Mouse (Mus musculus): ENCODE measurements around the gene BC005561. TPM values are rescaled to one million over a fixed set of nuclear protein-coding genes. Genes with fewer than 3 reads are reported as not detected.
"Not testable (repeated sequence)": the region's sequence is repeated elsewhere in the genome, so short reads cannot be mapped to it uniquely, and the experiment has no call there.

Gene BC005561
- 1 to 10 TPM; 2.7 to 3.5 (median 3.3) TPM for total RNA-seq (2022)

GRCm38 (mm10) chr5:104508195-104508891 is at the start of gene BC005561:
Gene BC005561 (plus strand): TSS chr5:104508352.
- DNase-seq (ENCODE audit: low spot score in 2 of 2), result peak; percentile 57 to 74

DNA sequence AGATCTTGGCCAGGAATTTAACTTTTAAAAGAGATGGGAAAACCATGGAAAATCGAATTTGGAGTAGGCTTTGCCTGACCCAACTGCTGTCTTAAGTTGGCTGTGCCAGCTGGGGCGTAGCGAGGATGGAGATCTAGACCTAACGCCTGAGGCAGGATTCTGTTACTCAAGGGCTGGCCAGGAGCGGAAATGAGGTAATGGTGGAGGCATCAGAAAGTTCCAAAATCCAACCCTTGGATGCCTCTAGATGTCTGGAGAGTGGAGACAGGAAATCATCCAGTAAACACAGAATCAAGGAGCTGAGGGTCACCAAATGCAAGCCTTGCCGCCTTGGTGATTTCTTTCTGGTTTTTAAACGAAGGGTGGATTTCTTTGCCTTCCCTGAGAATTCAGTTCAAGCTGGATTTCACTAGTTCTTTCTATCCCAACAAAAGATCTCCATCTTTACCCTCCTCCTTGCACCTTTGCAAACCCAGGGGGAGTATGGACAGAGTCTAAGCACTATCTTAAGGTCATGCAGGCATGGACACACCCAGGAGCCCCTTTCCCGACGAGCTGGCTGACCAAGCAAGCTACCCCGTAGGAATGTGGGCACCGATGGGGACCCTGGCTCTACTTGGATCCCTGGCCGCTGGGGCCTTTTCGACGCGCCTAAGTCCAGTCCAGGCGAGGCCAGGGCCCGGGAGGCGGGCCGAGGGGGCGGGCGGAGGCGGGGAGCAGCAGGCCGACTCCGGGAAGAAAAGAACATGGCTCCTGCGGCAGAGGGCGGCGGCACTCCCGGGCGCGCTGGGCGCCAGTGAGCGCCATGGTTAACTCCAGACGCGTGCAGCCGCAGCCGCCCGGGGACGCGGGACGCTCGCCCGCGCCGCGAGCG is 49.1 kb upstream of the BC005561 start, which contains the start of gene Pkd2:
Gene Pkd2, plus strand, starts transcription at position 619 of the 874 bp plus-strand sequence.
- peak; percentile 55 to 63 for DNase-seq (ENCODE audit: low spot score in 2 of 2)

DNA sequence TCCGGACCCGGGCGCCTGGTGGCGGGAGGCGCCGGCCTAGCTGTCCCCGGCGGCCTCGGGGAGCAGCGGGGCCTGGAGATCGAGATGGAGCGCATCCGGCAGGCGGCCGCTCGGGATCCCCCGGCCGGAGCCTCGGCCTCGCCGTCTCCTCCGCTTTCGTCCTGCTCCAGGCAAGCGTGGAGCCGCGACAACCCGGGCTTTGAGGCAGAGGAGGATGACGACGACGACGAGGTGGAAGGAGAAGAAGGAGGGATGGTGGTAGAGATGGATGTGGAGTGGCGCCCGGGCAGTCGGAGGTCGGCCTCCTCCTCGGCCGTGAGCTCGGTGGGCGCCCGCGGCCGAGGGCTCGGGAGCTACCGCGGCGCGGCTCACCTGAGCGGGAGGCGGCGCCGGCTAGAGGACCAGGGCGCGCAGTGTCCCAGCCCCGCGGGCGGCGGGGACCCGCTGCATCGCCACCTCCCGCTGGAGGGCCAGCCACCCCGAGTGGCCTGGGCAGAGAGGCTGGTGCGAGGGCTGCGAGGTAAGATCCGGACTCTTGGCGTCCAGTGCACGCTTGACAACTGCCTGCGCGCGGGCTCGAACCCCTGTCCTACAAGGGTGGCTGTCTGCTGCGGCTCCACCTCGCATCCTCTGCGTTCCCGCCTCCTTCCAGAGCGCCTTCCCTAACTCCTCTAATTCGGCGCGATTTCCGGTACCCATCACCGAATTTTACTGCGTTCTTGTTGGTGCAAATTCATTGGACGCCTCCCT is 48.3 kb upstream of the BC005561 start:
- peak in 1 of 2 experiments; percentile 14 for DNase-seq (ENCODE audit: low spot score in 2 of 2)

- DNase-seq (ENCODE audit: low spot score in 2 of 2), result no peak
Measured at GRCm38 (mm10) chr5:104460456-104460838, 47.7 kb upstream of the BC005561 start.

DNA sequence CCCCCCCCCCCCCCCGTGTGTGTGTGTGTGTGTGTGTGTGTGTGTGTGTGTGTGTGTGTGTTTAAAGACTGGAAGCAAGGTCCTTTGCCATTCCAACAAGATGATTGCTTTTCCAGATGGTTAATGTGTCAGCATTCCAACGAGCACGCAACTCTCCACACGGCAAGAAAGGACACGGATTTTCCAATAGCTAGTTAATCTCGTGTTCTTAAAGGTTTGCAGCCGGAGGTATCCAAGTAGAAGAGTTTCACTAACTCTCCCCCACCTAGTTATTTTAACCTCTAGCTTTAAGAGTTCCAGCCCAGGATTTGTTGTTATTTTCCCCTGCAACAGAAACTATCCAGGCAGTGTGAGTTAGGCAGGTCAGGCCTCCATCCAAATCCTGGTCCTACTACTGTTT is 47.3 kb upstream of the BC005561 start:
- DNase-seq (ENCODE audit: low spot score in 2 of 2), result no peak

DNA sequence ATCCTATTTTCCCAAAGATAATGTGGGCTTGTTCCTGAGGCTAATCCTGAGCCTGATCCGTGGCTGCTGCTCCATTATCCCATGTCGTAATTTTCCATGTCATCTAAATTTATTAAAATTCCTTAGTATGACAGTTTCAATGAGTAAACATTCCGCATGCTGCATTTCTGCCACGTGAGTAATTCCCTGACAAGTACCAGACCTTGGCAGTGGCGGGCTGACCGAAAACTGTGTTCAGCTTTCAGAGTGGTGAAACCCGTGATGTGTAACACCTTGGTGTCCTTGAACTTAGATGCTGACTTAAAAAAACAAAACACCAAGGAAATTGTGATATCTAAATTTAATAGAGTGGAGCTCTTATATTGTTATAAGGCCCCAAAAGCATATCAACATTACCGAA is 42.9 kb upstream of the BC005561 start:
- DNase-seq (ENCODE audit: low spot score in 2 of 2), result no peak

DNA sequence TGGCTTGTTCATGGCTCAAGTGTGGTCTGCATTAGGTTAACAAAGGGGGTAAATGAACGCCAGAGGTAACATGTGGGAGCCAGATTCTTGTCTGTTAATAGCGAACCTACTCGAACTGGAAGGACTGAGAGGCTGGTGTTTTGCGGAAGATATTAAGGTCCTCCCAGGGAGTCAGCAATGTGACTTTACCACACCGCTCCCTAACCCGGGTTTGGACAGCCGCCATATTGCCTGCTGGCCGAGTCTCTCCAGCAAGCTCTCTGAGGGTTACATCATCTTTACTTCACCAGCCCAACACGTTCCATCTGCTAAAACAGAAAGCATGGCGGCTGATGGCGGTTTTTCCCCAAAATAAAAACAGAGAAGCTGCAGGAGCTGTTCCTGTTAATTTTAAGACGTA is 42.4 kb upstream of the BC005561 start:
- peak; percentile 47 to 63 for DNase-seq (ENCODE audit: low spot score in 2 of 2)

GRCm38 (mm10) chr5:104466816-104467215 is 41.3 kb upstream of the BC005561 start:
- DNase-seq (ENCODE audit: low spot score in 2 of 2), result no peak

DNA sequence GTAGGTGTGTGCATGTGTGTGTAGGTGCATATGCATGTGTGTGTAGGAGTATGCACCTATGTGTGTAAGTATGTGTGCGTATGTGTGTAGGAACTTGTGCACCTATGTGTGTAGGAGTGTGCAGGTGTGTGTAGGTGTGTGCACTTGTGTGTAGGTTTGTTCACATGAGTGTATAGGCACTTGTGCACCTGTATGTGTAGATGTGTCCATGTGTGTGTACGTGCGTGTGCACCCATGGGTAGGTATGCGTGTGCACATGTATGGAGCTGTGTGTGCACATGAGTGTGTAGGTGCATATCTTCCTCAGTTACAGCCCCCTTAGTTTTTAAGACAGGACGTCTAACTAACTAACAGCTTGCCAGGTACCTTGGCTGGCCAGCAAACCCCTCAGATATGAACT is 39.6 kb upstream of the BC005561 start:
- DNase-seq (ENCODE audit: low spot score in 2 of 2), result no peak

GRCm38 (mm10) chr5:104470981-104471391 is 37.2 kb upstream of the BC005561 start:
- DNase-seq (ENCODE audit: low spot score in 2 of 2), result no peak

- no peak for DNase-seq (ENCODE audit: low spot score in 2 of 2)
Measured at GRCm38 (mm10) chr5:104472371-104472770, 35.8 kb upstream of the BC005561 start.

DNA sequence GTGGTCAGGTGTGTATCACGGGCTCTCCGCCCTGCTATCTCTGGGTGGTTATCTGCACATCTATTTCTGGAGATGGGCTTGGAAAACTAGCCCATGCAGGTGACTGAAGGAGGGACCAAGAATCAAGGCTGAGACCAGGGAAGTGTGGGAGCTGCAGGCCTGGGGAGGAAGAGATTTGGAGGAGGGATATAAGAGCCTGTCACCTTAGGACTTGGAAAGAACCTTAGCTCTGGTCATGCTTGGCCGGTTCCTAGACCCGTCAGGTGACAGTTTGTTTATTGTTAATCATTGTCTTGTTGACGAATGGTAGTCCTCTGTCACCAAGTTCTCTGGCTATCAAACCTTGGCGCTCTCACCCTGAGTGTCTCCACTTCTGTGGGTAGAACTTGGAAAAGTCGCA is 27.8 kb upstream of the BC005561 start:
- DNase-seq (ENCODE audit: low spot score in 2 of 2), result no peak

GRCm38 (mm10) chr5:104482856-104483255 is 25.3 kb upstream of the BC005561 start:
- DNase-seq (ENCODE audit: low spot score in 2 of 2), result no peak

GRCm38 (mm10) chr5:104491561-104491960 is 16.6 kb upstream of the BC005561 start:
- peak in 1 of 2 experiments; percentile 7 for DNase-seq (ENCODE audit: low spot score in 2 of 2)

DNA sequence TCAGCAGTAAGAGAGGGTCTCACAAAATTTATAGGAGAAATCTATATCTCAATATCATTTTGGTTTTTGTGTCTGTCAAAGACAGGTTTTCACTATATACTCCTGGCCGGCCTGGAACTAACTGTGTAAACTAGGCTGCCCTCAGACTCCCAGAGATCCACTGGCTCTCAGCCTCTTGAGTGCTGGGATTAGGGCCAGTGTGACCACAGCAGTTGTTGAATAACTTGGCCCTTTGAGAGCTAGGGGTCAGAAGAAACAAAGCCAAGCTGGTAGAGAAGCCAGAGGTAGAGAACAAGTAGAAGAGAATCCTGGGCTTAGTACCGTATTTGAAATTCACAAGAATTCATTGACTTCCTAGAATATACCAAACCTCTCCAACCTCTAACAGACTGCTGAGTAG is 3.3 kb upstream of the BC005561 start:
- no peak for DNase-seq (ENCODE audit: low spot score in 2 of 2)

GRCm38 (mm10) chr5:104507829-104508194 is 340 bp upstream of the BC005561 start:
- DNase-seq (ENCODE audit: low spot score in 2 of 2), result no peak

GRCm38 (mm10) chr5:104511211-104511610 is 3.1 kb downstream of the BC005561 start:
- no peak for DNase-seq (ENCODE audit: low spot score in 2 of 2)

GRCm38 (mm10) chr5:104538612-104539011 is 30.5 kb downstream of the BC005561 start:
- no peak for DNase-seq (ENCODE audit: low spot score in 2 of 2)

DNA sequence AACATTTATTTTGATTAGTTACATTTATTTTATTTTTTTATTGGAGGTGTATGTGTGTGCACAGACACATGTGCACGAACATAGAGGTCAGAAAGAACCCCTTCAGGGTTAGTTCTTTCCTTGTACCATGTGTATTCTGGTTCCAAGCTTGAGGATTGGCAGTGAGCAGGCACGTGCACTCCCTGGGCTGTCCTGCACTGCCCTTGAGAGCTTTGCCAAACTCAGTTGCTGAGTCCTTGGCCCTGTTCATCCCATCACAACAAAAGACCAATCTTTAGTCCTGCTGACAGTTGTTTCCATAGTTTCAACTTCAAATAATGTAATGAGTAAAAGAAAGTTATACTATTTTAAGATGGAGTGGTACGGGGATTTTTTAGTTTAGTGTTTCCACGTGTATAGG is 31.2 kb downstream of the BC005561 start:
- DNase-seq (ENCODE audit: low spot score in 2 of 2), result no peak

DNA sequence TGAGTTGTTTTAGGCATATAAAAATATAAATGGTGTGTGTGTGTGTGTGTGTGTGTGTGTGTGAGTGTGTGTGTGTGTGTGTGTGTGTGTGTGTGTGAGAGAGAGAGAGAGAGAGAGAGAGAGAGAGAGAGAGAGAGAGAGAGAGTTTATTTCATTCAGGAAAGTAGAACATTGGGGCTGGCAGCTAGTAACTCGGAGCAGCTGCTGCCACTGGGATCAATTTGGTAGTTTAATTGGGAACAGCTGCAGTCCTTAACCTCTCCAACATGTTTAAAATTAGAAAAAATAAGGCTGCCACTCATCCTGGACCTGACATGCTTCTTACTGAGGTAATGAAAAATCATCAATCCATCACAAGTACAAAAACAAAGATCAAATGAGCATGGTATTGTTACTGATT is 59.9 kb downstream of the BC005561 start:
- not testable (repeated sequence) for DNase-seq (ENCODE audit: low spot score in 2 of 2)

DNA sequence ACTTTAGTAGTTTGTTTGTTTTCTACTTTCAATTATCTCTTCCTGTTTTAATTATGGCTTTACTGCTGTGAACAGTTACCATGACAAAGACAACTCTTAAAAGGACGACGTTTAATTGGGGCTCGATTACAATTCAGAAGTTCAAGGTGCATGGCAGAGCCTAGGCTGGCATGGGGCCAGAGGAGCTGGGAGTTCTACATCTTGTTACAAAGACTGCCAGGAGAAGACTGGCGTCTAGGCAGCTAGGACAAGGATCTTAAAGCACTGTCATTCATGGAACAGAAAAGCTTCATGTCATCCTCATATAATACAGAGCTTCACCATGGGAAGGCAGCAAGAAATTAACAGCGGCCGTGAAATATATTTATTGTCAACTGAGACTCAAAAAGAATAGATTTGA is 62.6 kb downstream of the BC005561 start:
- DNase-seq (ENCODE audit: low spot score in 2 of 2), result peak; percentile 17 to 21
